Mouse (Mus musculus) forebrain, postnatal 0 days (tissue): ENCODE data around the gene Tmco4. TPM values are rescaled to one million over a fixed set of nuclear protein-coding genes. Genes with fewer than 3 reads are reported as not detected.

Source experiments
- ATAC-seq: fragments of 200-750 bp; cut with Nextera tagmentation; 2 replicates; pipeline ENCODE4 v1.8.0; 2017; ENCODE audit warnings: mild to moderate bottlenecking, moderate library complexity
- DNase-seq: peaks from one replicate; pipeline ENCODE4 v3.0.0-alpha.2; 2015
- H3K27ac ChIP-seq: fragments of 300-500 bp; sonication (generic); 2 replicates; pipeline ENCODE4 v1.5.1; 2014; ENCODE audit warnings: low read depth, mild to moderate bottlenecking, antibody characterized with exemption, low read length, moderate library complexity, mixed read lengths
- H3K27me3 ChIP-seq: fragments of 300-500 bp; sonication (generic); 2 replicates; pipeline ENCODE4 v1.6.1; 2014; ENCODE audit warnings: mild to moderate bottlenecking, low read length, mixed read lengths; ENCODE audit not compliant: insufficient read depth
- H3K36me3 ChIP-seq: fragments of 300-500 bp; sonication (generic); 2 replicates; pipeline ENCODE4 v1.6.1; 2014; ENCODE audit warnings: mild to moderate bottlenecking, moderate library complexity; ENCODE audit not compliant: insufficient read depth
- H3K4me1 ChIP-seq: fragments of 300-500 bp; sonication (generic); 2 replicates; pipeline ENCODE4 v1.6.1; 2014; ENCODE audit warnings: antibody characterized with exemption; ENCODE audit not compliant: insufficient read depth
- H3K4me2 ChIP-seq: fragments of 300-500 bp; sonication (generic); 2 replicates; pipeline ENCODE4 v1.6.1; 2014; ENCODE audit warnings: low read depth, mild to moderate bottlenecking, moderate library complexity
- H3K4me3 ChIP-seq: fragments of 300-500 bp; sonication (generic); 2 replicates; pipeline ENCODE4 v1.5.1; 2014; ENCODE audit warnings: low read depth, low read length, mixed read lengths
- H3K9ac ChIP-seq: fragments of 300-500 bp; sonication (generic); 2 replicates; pipeline ENCODE4 v1.6.1; 2014; ENCODE audit warnings: mild to moderate bottlenecking
- H3K9me3 ChIP-seq: fragments of 300-500 bp; sonication (generic); 2 replicates; pipeline ENCODE4 v1.6.1; 2016; ENCODE audit warnings: low read length
- CTCF ChIP-seq: sonication (generic); IDR thresholded peaks from 2 replicates; pipeline ENCODE4 v1.5.1; 2016; ENCODE audit warnings: antibody characterized with exemption, control low read depth, low read depth
- WGBS: fragments of 180-500 bp; shearing (Covaris S2); extraction: QIAGEN DNeasy Blood & Tissue Kit; methylation state at CpG from one replicate; pipeline ENCODE4 v1.1.7; 2014; 5-methylcytosine and 5-hydroxymethylcytosine counted together
- polyA plus RNA-seq: library from polyadenylated mRNA; unstranded; fragments of >200 nt; fragmentation: Nextera tagmentation; extraction: Ambion mirVana; gene quantifications from 2 replicates; pipeline ENCODE4 v1.2.1, GENCODE M21; 2015
- total RNA-seq: library from RNA; depleted of rRNA; stranded (reverse); fragments of >200 nt; gene quantifications from 2 replicates; pipeline ENCODE4 v1.2.3, GENCODE M21; 2014

The Tmco4 gene
- total and polyA plus RNA-seq, 2 experiments from 2014 or later = 1.5 to 4.0 TPM

- H3K9ac ChIP-seq = no peak overlapping the region
- 71% methylated on average over 11 of the region's 11 CpGs for WGBS
- ATAC-seq = no peak
Observed at GRCm38 (mm10) chr4:139079439-139079838, 106.8 kb downstream of the Tmco4 start.

GRCm38 (mm10) chr4:139080259-139080658, 107.6 kb downstream of the Tmco4 start:
- DNase-seq (no peak), ATAC-seq (no peak)
- Histone ChIP-seq H3K4me1 (peaks cover 23% of the 10 kb centered on the region), H3K27ac (no peak overlapping the region), H3K27me3 (peaks cover 3% of the 10 kb centered on the region; the same call in 1 of the 2 replicates), H3K9me3 (no peaks in the 10 kb centered on the region), H3K36me3 (no peaks in the 10 kb centered on the region), H3K4me3 (no peak overlapping the region), H3K4me2 (no peak overlapping the region), H3K9ac (no peak overlapping the region)
- no peak for TF ChIP-seq CTCF
- 91% methylated on average over 7 of the region's 7 CpGs for WGBS

More at GRCm38 (mm10) chr4:139079439-139079838, 106.8 kb downstream of the Tmco4 start:
- peaks cover 11% of the 10 kb centered on the region; the same call in 1 of the 2 replicates for H3K27me3 ChIP-seq
- peaks cover 23% of the 10 kb centered on the region for H3K4me1 ChIP-seq
- no peak overlapping the region for H3K4me2 ChIP-seq
- no peak overlapping the region for H3K27ac ChIP-seq
- DNase-seq = no peak
- no peak overlapping the region for H3K4me3 ChIP-seq
- H3K36me3 ChIP-seq = no peaks in the 10 kb centered on the region
- H3K9me3 ChIP-seq = no peaks in the 10 kb centered on the region
- no peak for TF ChIP-seq CTCF

GRCm38 (mm10) chr4:139081270-139081931, 108.7 kb downstream of the Tmco4 start:
- Histone ChIP-seq H3K9me3 (no peaks in the 10 kb centered on the region), H3K9ac (0 out of 2 replicates have a peak overlapping the region, but pooled peaks have one; percentile 10), H3K4me1 (peaks cover 23% of the 10 kb centered on the region), H3K27me3 (peaks cover 3% of the 10 kb centered on the region; the same call in 1 of the 2 replicates), H3K4me2 (peak overlapping the region; percentile 2; the same call in 1 of the 2 replicates), H3K36me3 (no peaks in the 10 kb centered on the region), H3K4me3 (no peak overlapping the region), H3K27ac (peak overlapping the region; percentile 66)
- 57% methylated on average over 18 of the region's 18 CpGs for WGBS
- DNase-seq = peak; percentile 75
- TF ChIP-seq CTCF = no peak
- ATAC-seq = peak; percentile 15; the same call in 1 of the 2 replicates

- no peak overlapping the region for H3K4me3 ChIP-seq
- no peaks in the 10 kb centered on the region for H3K9me3 ChIP-seq
- no peak for TF ChIP-seq CTCF
- 0 out of 2 replicates have a peak overlapping the region, but pooled peaks have one; percentile 31 for H3K9ac ChIP-seq
- no peaks in the 10 kb centered on the region for H3K36me3 ChIP-seq
- WGBS = 11% methylated on average over 12 of the region's 12 CpGs
- 0 out of 2 replicates have a peak overlapping the region, but pooled peaks have one; percentile 21 for H3K27ac ChIP-seq
- peak overlapping the region; percentile 46 for H3K4me2 ChIP-seq
- DNase-seq (peak; percentile 91), ATAC-seq (peak; percentile 50)
- no peaks in the 10 kb centered on the region for H3K27me3 ChIP-seq
- peaks cover 23% of the 10 kb centered on the region for H3K4me1 ChIP-seq
Observed at GRCm38 (mm10) chr4:139082790-139083564, 110.3 kb downstream of the Tmco4 start.

GRCm38 (mm10) chr4:139085337-139085736, 112.6 kb downstream of the Tmco4 start:
- TF ChIP-seq CTCF = no peak
- ATAC-seq (no peak), DNase-seq (no peak)
- Histone ChIP-seq H3K36me3 (no peaks in the 10 kb centered on the region), H3K4me3 (no peak overlapping the region), H3K27ac (no peak overlapping the region), H3K27me3 (no peaks in the 10 kb centered on the region), H3K9me3 (no peaks in the 10 kb centered on the region), H3K9ac (no peak overlapping the region), H3K4me1 (peaks cover 19% of the 10 kb centered on the region), H3K4me2 (no peak overlapping the region)
- 69% methylated on average over 11 of the region's 11 CpGs for WGBS

- Histone ChIP-seq H3K9ac (no peak overlapping the region), H3K4me3 (no peak overlapping the region), H3K36me3 (no peaks in the 10 kb centered on the region), H3K9me3 (no peaks in the 10 kb centered on the region), H3K4me2 (no peak overlapping the region), H3K4me1 (peaks cover 19% of the 10 kb centered on the region), H3K27me3 (0 out of 2 replicates have a peak, but pooled peaks cover 1% of the 10 kb centered on the region), H3K27ac (no peak overlapping the region)
- peak; percentile 93 for TF ChIP-seq CTCF
- DNase-seq = peak; percentile 95
- 11% methylated on average over 5 of the region's 5 CpGs for WGBS
- ATAC-seq = peak; percentile 72
Observed at GRCm38 (mm10) chr4:139086037-139086436, 113.3 kb downstream of the Tmco4 start.

- Histone ChIP-seq H3K4me1 (peaks cover 17% of the 10 kb centered on the region), H3K4me2 (no peak overlapping the region), H3K27ac (no peak overlapping the region), H3K4me3 (no peak overlapping the region), H3K36me3 (no peaks in the 10 kb centered on the region), H3K9me3 (no peaks in the 10 kb centered on the region), H3K27me3 (peaks cover 10% of the 10 kb centered on the region), H3K9ac (no peak overlapping the region)
- WGBS = 66% methylated on average over 4 of the region's 4 CpGs
- no peak for ATAC-seq
- TF ChIP-seq CTCF = no peak
- DNase-seq = no peak
Observed at GRCm38 (mm10) chr4:139086984-139087383, 114.3 kb downstream of the Tmco4 start.
